Mouse (Mus musculus): Measurements from ENCODE around the gene Clcn1. TPM values are rescaled to one million over a fixed set of nuclear protein-coding genes. Genes with fewer than 3 reads are reported as not detected.

The Clcn1 gene
- polyA plus RNA-seq, 1 experiment from 2014 or later = 0.18 TPM

GRCm38 (mm10) chr6:42362497-42362896 lies 76.0 kb downstream of the Clcn1 start:
- Histone ChIP-seq H3K4me3 (replicated peaks) (no peak overlapping the region), H3K36me3 (peaks cover 43% of the 10 kb centered on the region), H3K27me3 (no peaks in the 10 kb centered on the region), H3K27ac (no peak overlapping the region), H3K4me2 (no peak overlapping the region), H3K9me3 (replicated peaks) (no peaks in the 10 kb centered on the region), H3K4me1 (peaks cover 9% of the 10 kb centered on the region; the same call in 1 of the 2 replicates), H3K9ac (no peak overlapping the region)
- WGBS = 71% methylated on average over 1 of the region's 1 CpGs
- ATAC-seq (replicated peaks; ENCODE audit: low FRiP score) = no peak

- H3K4me2 ChIP-seq = no peak overlapping the region
- no peaks in the 10 kb centered on the region for H3K27me3 ChIP-seq
- peaks cover 38% of the 10 kb centered on the region for H3K36me3 ChIP-seq
- peaks cover 9% of the 10 kb centered on the region; the same call in 1 of the 2 replicates for H3K4me1 ChIP-seq
- no peak overlapping the region for H3K4me3 ChIP-seq (replicated peaks)
- H3K9me3 ChIP-seq (replicated peaks) = no peaks in the 10 kb centered on the region
- H3K27ac ChIP-seq = no peak overlapping the region
- 39% methylated on average over 3 of the region's 3 CpGs for WGBS
- H3K9ac ChIP-seq = no peak overlapping the region
- ATAC-seq (replicated peaks; ENCODE audit: low FRiP score) = no peak
Observed at GRCm38 (mm10) chr6:42362974-42363373, 76.5 kb downstream of the Clcn1 start.

GRCm38 (mm10) chr6:42364066-42364465 lies 77.6 kb downstream of the Clcn1 start:
- Histone ChIP-seq H3K36me3 (peaks cover 27% of the 10 kb centered on the region), H3K4me1 (peaks cover 9% of the 10 kb centered on the region; the same call in 1 of the 2 replicates), H3K9ac (no peak overlapping the region), H3K27me3 (no peaks in the 10 kb centered on the region), H3K4me2 (no peak overlapping the region), H3K4me3 (replicated peaks) (no peak overlapping the region), H3K27ac (no peak overlapping the region), H3K9me3 (replicated peaks) (no peaks in the 10 kb centered on the region)
- no peak for ATAC-seq (replicated peaks; ENCODE audit: low FRiP score)
- 93% methylated on average over 4 of the region's 4 CpGs for WGBS

- no peaks in the 10 kb centered on the region for H3K9me3 ChIP-seq (replicated peaks)
- ATAC-seq (replicated peaks; ENCODE audit: low FRiP score) = no peak
- WGBS = 84% methylated on average over 15 of the region's 15 CpGs
- no peak overlapping the region for H3K4me3 ChIP-seq (replicated peaks)
- H3K36me3 ChIP-seq = peaks cover 21% of the 10 kb centered on the region
- no peaks in the 10 kb centered on the region for H3K27me3 ChIP-seq
- H3K27ac ChIP-seq = no peak overlapping the region
- no peak overlapping the region for H3K4me2 ChIP-seq
- H3K4me1 ChIP-seq = peaks cover 9% of the 10 kb centered on the region; the same call in 1 of the 2 replicates
- no peak overlapping the region for H3K9ac ChIP-seq
Observed at GRCm38 (mm10) chr6:42364607-42365006, 78.1 kb downstream of the Clcn1 start.

GRCm38 (mm10) chr6:42365215-42365614 lies 78.7 kb downstream of the Clcn1 start:
- Histone ChIP-seq H3K27me3 (no peaks in the 10 kb centered on the region), H3K4me2 (no peak overlapping the region), H3K9ac (no peak overlapping the region), H3K4me1 (peaks cover 9% of the 10 kb centered on the region; the same call in 1 of the 2 replicates), H3K4me3 (replicated peaks) (no peak overlapping the region), H3K36me3 (peaks cover 15% of the 10 kb centered on the region), H3K27ac (no peak overlapping the region), H3K9me3 (replicated peaks) (no peaks in the 10 kb centered on the region)
- 92% methylated on average over 6 of the region's 6 CpGs for WGBS
- ATAC-seq (replicated peaks; ENCODE audit: low FRiP score) = no peak

Other genes starting within 250 kb of the Clcn1 start
- gene Sva, start 248.3 kb upstream of the Clcn1 start, polyA plus RNA-seq (2015; fragmentation: Nextera tagmentation; extraction: Ambion mirVana) = not detected in 2 replicates
- not detected in 2 replicates for gene Tas2r139, start 145.7 kb upstream of the Clcn1 start, polyA plus RNA-seq (2015; fragmentation: Nextera tagmentation; extraction: Ambion mirVana)
- gene Tas2r144, start 71.4 kb upstream of the Clcn1 start, polyA plus RNA-seq (2015; fragmentation: Nextera tagmentation; extraction: Ambion mirVana) = not detected in 2 replicates
- gene Gstk1, start 40.8 kb upstream of the Clcn1 start, polyA plus RNA-seq (2015; fragmentation: Nextera tagmentation; extraction: Ambion mirVana) = 31.0 and 33.4 TPM in 2 replicates
- gene Tmem139, start 24.7 kb upstream of the Clcn1 start, polyA plus RNA-seq (2015; fragmentation: Nextera tagmentation; extraction: Ambion mirVana) = 3.0 and 3.1 TPM in 2 replicates
- 57.0 and 60.0 TPM in 2 replicates for gene Casp2, start 21.7 kb upstream of the Clcn1 start, polyA plus RNA-seq (2015; fragmentation: Nextera tagmentation; extraction: Ambion mirVana)
- gene Fam131b, start 38.0 kb downstream of the Clcn1 start, polyA plus RNA-seq (2015; fragmentation: Nextera tagmentation; extraction: Ambion mirVana) = 0.24 and 0.26 TPM in 2 replicates
- gene Zyx, start 62.9 kb downstream of the Clcn1 start, polyA plus RNA-seq (2015; fragmentation: Nextera tagmentation; extraction: Ambion mirVana) = 102 and 127 TPM in 2 replicates
- 7.5 and 8.5 TPM in 2 replicates for gene Epha1, start 86.6 kb downstream of the Clcn1 start, polyA plus RNA-seq (2015; fragmentation: Nextera tagmentation; extraction: Ambion mirVana)
- not detected in 2 replicates for gene Tas2r143, start 113.6 kb downstream of the Clcn1 start, polyA plus RNA-seq (2015; fragmentation: Nextera tagmentation; extraction: Ambion mirVana)
- gene Tas2r135, start 118.7 kb downstream of the Clcn1 start, polyA plus RNA-seq (2015; fragmentation: Nextera tagmentation; extraction: Ambion mirVana) = not detected in 2 replicates
- gene Tas2r126, start 147.8 kb downstream of the Clcn1 start, polyA plus RNA-seq (2015; fragmentation: Nextera tagmentation; extraction: Ambion mirVana) = not detected in 2 replicates
- not detected in 2 replicates for gene Olfr458, start 178.5 kb downstream of the Clcn1 start, polyA plus RNA-seq (2015; fragmentation: Nextera tagmentation; extraction: Ambion mirVana)
- gene Olfr457, start 189.7 kb downstream of the Clcn1 start, polyA plus RNA-seq (2015; fragmentation: Nextera tagmentation; extraction: Ambion mirVana) = 0.04 TPM in 1 of 2 replicates, not detected in the other
- not detected in 2 replicates for gene Olfr456, start 200.5 kb downstream of the Clcn1 start, polyA plus RNA-seq (2015; fragmentation: Nextera tagmentation; extraction: Ambion mirVana)